Mouse (Mus musculus) liver, embryonic 18 days (tissue): Measurements from ENCODE around the gene Gtpbp3. TPM values are rescaled to one million over a fixed set of nuclear protein-coding genes. Genes with fewer than 3 reads are reported as not detected.

Experiments
- polyA plus RNA-seq: library from polyadenylated mRNA; depleted of rRNA; stranded (reverse); fragments of >200 nt; gene quantifications from 2 replicates; pipeline ENCODE4 v1.2.3, GENCODE M21; 2012; rRNA removed

Gene Gtpbp3
- 7.7 and 9.4 TPM in 2 replicates for polyA plus RNA-seq

DNA sequence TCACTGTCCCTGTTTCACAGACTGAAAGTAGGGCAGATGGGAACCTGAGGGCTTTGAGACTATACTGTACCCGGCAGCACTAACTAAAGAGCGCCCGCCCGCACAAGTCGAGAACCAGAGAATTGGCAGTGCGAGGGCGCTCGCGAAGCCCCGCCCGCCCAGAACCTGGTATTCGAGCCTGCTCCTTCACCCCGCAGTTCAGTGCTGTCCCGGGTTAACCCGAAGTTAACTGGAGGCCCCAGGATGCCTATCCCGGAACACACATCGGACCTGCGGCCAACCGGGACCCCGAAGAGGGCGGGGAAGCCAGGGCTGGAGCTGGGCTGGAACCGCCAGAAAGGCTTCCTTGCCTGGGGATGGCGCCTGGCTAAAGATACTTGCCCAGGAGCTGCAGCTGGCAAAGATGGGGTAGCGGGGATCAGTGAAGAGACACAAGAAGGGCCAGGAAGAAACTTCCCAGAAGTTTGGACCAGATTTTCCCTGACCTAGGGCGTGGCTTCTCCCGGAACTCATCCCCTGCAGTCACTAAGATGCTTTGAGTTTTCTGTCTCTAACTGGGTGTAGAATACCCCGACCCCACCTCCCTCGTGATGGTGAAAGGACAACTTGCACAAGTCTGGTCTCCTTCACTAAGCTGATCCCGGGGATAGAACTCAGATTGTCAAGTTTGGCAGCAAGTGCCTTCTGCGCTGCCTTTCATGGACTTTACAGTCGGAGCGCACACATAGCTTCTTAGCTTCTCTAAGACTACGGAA is at the start of gene Gtpbp3:
Gene Gtpbp3, plus strand, starts transcription at position 413 of the 755 bp plus-strand sequence.

GRCm38 (mm10) chr8:71463188-71464033 is 24.5 kb upstream of the Gtpbp3 start, which contains the start of gene Abhd8:
Abhd8 (minus strand) TSS chr8:71463655.

DNA sequence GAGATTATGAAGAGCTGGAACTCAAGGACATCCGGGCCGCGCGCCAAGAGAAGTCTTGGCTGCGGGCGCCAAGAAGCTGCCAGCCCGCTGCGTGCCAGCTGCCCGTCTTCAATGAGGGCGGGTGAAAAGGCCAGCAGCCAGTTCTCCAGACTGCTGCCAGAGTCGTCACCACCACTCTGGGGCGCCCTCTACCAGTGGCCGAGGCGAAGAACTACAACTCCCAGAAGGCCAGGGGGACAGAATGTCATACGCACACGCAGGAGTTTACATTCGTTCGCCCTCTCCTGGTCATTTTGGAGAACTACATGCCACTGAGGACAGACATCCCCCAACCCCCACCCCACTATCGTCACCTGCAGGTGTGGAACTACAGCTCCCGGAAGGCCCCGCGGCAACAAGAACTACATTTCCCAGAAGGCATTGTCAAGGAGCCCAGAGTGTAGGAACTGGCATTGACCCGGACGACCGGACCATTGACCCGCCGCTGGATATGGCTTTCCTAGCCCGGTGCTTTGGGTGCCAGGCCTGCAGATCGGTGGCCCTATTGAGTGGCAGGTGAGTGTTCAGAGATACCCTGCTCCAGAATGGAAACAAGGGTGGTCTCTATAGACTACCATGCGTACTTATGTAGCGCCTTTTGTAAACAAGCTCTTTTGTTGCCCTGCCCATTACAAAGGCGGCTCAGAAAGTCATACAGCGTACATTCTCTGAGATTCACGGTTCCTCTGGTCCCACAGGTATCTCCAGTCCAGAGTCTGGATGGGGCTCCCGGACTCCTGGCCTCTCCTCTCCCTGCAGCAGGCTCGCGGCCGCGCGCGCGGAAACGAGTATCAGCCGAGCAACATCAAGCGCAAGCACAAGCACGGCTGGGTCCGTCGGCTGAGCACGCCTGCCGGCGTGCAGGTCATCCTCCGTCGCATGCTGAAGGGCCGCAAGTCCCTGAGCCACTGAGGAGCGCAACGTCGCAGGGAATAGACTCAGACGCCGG is 23.1 kb upstream of the Gtpbp3 start, which contains the start of gene Mrpl34:
Gene Mrpl34, plus strand, starts transcription at position 447 of the 988 bp plus-strand sequence.

DNA sequence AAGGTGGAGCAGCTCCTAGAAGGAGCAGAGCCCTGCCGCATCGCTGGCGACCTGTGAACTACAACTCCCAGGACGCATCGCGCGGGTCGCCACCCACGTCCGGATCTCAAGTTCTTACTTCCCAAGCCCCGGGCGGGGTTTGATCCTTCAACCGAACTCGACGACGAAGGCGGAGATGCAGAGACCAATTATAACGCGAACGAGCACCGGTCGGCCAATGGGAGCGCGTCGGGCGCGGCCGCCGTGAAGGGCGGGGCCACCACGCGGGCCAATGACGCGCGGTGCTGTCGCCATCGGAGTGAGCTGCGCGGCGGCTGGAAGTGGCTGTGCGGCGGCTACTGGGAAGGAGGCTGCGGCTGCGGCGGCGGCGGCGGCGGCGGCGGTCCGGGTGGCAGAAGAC is 19.0 kb upstream of the Gtpbp3 start, which contains the start of gene Dda1:
Gene Dda1, plus strand, starts transcription at position 284 of the 400 bp plus-strand sequence.

DNA sequence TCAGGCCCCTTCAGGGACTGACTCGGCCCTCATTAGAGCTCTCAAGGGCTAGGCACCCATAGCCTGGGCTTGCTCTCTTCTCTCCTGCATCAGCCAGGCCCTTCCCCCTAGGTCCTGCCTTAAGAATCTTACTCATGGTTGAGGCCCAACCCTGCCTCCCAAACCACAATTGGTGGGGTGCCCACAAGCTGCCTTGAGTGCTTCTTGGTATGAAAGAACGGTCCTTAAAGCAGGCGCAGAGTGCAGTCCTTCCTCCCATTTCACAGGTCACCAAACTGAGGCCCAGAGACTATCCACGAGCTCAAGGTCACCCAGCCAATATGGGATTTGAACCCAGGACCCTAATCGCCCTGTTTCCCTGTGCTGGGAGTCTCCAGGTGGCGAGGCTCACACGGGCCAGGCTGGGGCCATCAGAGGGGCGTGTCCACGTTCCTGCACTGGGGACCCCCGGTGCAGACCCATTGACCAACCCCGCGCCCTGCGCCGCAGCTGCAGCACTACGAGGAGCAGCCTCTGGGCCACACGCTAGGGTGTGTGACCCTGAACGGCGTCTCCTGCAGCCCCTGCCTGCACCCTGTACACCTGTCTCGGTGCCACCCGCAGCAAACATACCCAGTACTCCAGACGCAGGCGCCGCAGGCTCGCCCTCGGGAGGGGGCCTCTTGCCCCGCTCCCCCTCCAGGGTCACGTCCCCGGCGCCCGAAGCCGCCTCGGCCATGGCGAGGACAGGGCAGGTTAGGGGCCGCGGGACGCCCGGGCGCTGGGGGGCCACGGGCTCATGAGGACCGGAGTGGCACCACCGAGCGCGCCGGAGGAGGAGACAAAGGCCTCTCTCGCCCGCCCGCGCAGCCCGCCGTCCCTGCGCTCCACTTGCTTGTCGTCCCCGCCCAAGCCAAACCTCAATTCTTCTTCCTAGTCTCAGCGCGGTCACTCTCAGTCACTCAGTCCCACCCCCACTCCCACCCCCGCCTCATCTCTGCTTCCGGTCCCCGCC is 2.5 kb upstream of the Gtpbp3 start, which contains the start of gene Ano8:
Gene Ano8, minus strand, starts transcription at position 822 of the 994 bp plus-strand sequence.

DNA sequence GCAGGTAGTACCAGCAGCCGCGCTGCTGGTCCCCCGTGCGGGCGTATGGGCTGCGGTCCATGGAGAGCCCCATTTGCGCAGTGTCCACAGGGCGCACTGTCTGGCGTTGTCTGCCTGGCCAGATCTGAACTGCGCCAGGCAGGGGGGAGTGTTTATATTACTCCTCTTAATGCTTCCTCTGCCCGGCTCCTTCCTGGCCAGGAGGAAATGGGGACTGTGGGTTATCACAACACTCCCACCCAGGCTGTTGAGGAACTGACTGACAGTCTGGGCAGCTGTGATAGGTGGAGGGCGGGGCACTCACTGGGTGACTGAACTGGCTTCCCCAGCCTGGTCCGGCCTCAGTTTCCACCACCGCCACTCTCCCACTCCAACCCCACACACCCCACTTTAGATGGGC is 23.7 kb downstream of the Gtpbp3 start, which contains the start of gene Plvap:
Gene Plvap, minus strand, starts transcription at position 109 of the 400 bp plus-strand sequence.

GRCm38 (mm10) chr8:71525226-71526050 is 37.5 kb downstream of the Gtpbp3 start, which contains the start of gene Ccdc194:
Ccdc194 (minus strand) TSS chr8:71525711.

DNA sequence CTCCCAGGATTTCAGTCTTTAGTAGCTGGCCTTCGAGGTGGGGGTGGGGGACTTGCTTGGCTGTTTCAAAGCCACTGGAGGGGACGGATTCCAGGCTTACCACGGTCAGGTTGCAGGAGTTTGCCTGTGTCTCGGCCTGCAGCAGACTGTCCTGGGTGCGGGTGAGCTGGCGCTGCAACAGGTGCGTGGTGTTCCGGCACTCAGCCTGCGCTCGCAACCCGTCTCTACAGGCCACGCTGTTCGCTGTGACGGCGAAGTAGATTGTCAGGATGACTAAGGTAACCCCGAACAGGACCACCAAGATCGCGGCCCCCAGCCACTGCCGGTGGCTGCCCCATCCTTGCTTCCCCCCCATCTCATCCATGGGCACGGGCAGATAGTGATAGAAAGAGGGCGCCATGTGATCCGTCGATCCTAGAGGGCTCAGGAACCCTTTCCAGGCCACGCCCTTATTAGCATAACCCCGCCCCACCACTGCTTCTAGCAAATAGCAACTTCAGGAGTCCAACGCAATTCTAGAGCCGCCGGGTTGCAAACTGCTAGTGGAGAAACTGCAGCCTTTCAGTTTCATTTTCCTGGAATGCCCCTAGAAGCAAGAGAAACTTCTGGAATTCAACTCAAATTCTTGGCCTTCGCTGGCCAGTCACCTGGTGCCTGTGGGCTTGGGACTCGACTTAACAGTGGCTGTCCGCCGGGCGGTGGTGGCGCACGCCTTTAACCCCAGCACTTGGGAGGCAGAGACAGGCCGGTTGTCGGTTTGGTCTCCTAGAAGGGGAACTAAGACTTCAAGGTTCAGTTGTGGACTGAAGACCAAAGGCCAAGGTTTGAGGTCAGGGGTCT is 49.3 kb downstream of the Gtpbp3 start, which contains the start of gene Bst2:
Gene Bst2, minus strand, starts transcription at position 429 of the 840 bp plus-strand sequence.

DNA sequence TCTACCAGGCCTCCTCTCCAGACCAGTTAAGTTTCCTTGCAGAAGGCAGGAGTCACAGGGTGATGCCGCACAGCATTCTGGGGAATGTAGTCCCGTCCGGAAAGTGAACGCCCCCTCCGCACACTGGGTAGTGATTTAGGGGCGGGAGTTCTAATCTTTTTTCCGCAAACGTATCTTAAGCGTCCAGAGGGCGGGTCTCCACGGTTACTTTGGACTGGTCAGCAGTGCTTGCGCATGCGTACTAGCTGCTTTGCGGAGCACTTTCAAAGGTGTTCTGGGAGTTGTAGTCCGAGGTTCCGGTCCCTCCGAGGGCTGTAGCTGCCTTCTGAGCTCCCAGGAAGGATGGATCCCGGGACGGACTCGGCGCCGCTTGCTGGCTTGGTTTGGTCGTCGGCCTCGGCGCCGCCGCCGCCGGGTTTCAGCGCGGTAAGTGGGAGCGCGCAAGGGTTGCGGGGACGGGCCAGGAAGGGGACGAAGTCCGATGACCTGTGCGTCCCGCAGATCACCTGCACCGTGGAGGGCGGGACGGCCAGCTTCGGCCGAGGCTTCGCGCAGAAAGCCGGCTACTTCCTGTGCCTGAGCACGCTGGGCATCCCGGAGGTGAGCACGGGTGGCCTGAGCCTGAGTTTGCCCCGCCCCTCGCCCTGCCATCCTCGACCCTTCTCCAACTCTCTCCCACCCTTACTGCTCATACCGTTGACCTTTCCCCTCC is 54.9 kb downstream of the Gtpbp3 start, which contains the start of gene Mvb12a:
Gene Mvb12a, plus strand, starts transcription at position 291 of the 712 bp plus-strand sequence.

Other genes starting within 250 kb of the Gtpbp3 start
- 5.8 and 6.5 TPM in 2 replicates for gene Myo9b, start 215.4 kb upstream of the Gtpbp3 start, polyA plus RNA-seq
- gene Haus8, start 215.2 kb upstream of the Gtpbp3 start, polyA plus RNA-seq: 11.7 and 13.0 TPM in 2 replicates
- 58.7 and 64.8 TPM in 2 replicates for gene Use1, start 121.3 kb upstream of the Gtpbp3 start, polyA plus RNA-seq
- gene Ocel1, start 116.8 kb upstream of the Gtpbp3 start, polyA plus RNA-seq: 3.7 and 3.9 TPM in 2 replicates
- 41.6 and 43.5 TPM in 2 replicates for gene Nr2f6, start 106.1 kb upstream of the Gtpbp3 start, polyA plus RNA-seq
- 7.7 and 10.4 TPM in 2 replicates for gene Ushbp1, start 92.3 kb upstream of the Gtpbp3 start, polyA plus RNA-seq
- gene Babam1, start 91.2 kb upstream of the Gtpbp3 start, polyA plus RNA-seq: 52.9 and 54.8 TPM in 2 replicates
- gene Ankle1, start 82.1 kb upstream of the Gtpbp3 start, polyA plus RNA-seq: 20.7 and 26.6 TPM in 2 replicates
- gene Abhd8, start 24.4 kb upstream of the Gtpbp3 start, polyA plus RNA-seq: 5.5 and 5.9 TPM in 2 replicates
- gene Mrpl34, start 23.1 kb upstream of the Gtpbp3 start, polyA plus RNA-seq: 40.1 and 49.6 TPM in 2 replicates
- 20.9 and 21.3 TPM in 2 replicates for gene Dda1, start 18.9 kb upstream of the Gtpbp3 start, polyA plus RNA-seq
- gene Ano8, start 2.1 kb upstream of the Gtpbp3 start, polyA plus RNA-seq: 1.9 and 2.2 TPM in 2 replicates
- 22.0 and 24.1 TPM in 2 replicates for gene Plvap, start 23.6 kb downstream of the Gtpbp3 start, polyA plus RNA-seq
- 0.16 and 0.24 TPM in 2 replicates for gene Ccdc194, start 37.6 kb downstream of the Gtpbp3 start, polyA plus RNA-seq
- 137 and 184 TPM in 2 replicates for gene Bst2, start 49.4 kb downstream of the Gtpbp3 start, polyA plus RNA-seq
- gene Mvb12a, start 54.8 kb downstream of the Gtpbp3 start, polyA plus RNA-seq: 46.5 and 48.2 TPM in 2 replicates
- gene Tmem221, start 70.8 kb downstream of the Gtpbp3 start, polyA plus RNA-seq: 0.49 and 0.64 TPM in 2 replicates
- not detected in 2 replicates for gene Nxnl1, start 78.5 kb downstream of the Gtpbp3 start, polyA plus RNA-seq
- gene Slc27a1, start 80.8 kb downstream of the Gtpbp3 start, polyA plus RNA-seq: 6.8 and 7.5 TPM in 2 replicates
- gene Pgls, start 104.1 kb downstream of the Gtpbp3 start, polyA plus RNA-seq: 63.9 and 74.3 TPM in 2 replicates
- gene Fam129c, start 109.5 kb downstream of the Gtpbp3 start, polyA plus RNA-seq: 5.4 and 6.2 TPM in 2 replicates
- gene Colgalt1, start 122.9 kb downstream of the Gtpbp3 start, polyA plus RNA-seq: 49.9 and 57.5 TPM in 2 replicates
- 0.29 and 0.43 TPM in 2 replicates for gene Unc13a, start 183.7 kb downstream of the Gtpbp3 start, polyA plus RNA-seq
- 5.2 and 6.9 TPM in 2 replicates for gene Jak3, start 188.2 kb downstream of the Gtpbp3 start, polyA plus RNA-seq
- gene Insl3, start 201.1 kb downstream of the Gtpbp3 start, polyA plus RNA-seq: 2.1 and 2.4 TPM in 2 replicates
- gene B3gnt3, start 213.7 kb downstream of the Gtpbp3 start, polyA plus RNA-seq: 2.1 and 2.2 TPM in 2 replicates
- 22.6 and 26.5 TPM in 2 replicates for gene Fcho1, start 237.6 kb downstream of the Gtpbp3 start, polyA plus RNA-seq